Mouse (Mus musculus) cerebellum, adult 2 months (tissue): ENCODE measurements around the gene Dnajc21. TPM values are rescaled to one million over a fixed set of nuclear protein-coding genes. Genes with fewer than 3 reads are reported as not detected.

Experiments
- DNase-seq, 2 experiments: peaks; one replicate each; pipeline ENCODE4 v3.0.0; 2021
- H3K27ac ChIP-seq: fragments of 200-500 bp; 2 replicates; pipeline ENCODE4 v1.5.1; 2012; ENCODE audit warnings: low read length, control low read depth, inconsistent platforms; ENCODE audit not compliant: insufficient read depth
- H3K27me3 ChIP-seq: fragments of 200-500 bp; 2 replicates; pipeline ENCODE4 v1.6.1; 2012; ENCODE audit warnings: inconsistent platforms, mild to moderate bottlenecking, low read length, moderate library complexity; ENCODE audit not compliant: control insufficient read depth, insufficient read depth
- H3K4me1 ChIP-seq: fragments of 200-500 bp; 2 replicates; pipeline ENCODE4 v1.6.1; 2011; ENCODE audit warnings: low read length; ENCODE audit not compliant: control insufficient read depth, insufficient read depth
- H3K4me3 ChIP-seq: fragments of 200-500 bp; replicated peaks from 2 replicates; pipeline ENCODE3; 2011; ENCODE audit warnings: mild to moderate bottlenecking, low read depth, low read length, control low read depth; ENCODE audit not compliant: insufficient read depth
- CTCF ChIP-seq: fragments of 200-500 bp; IDR thresholded peaks from 2 replicates; pipeline ENCODE4 v1.5.1; 2011; ENCODE audit warnings: low read depth, mild to moderate bottlenecking, control low read depth, low read length, moderate library complexity, borderline replicate concordance; ENCODE audit not compliant: insufficient read depth
- POLR2A ChIP-seq: fragments of 200-500 bp; IDR thresholded peaks from 2 replicates; pipeline ENCODE4 v1.6.1; 2011; ENCODE audit warnings: low read length, control low read depth, borderline replicate concordance; ENCODE audit not compliant: insufficient read depth
- WGBS: fragments of 180-500 bp; shearing (Covaris S2); methylation state at CpG from one replicate; pipeline ENCODE4 v1.1.7; 2018; 5-methylcytosine and 5-hydroxymethylcytosine counted together
- polyA plus RNA-seq: library from polyadenylated mRNA; depleted of rRNA; stranded (reverse); fragments of >200 nt; gene quantifications from 2 replicates; pipeline ENCODE4 v1.2.3, GENCODE M21; 2012

The Dnajc21 gene
- polyA plus RNA-seq, 1 experiment, result 19.2 TPM

GRCm38 (mm10) chr15:10490101-10490500 is 19.8 kb upstream of the Dnajc21 start:
- H3K27ac ChIP-seq, result no peak overlapping the region
- no peak overlapping the region for H3K4me3 ChIP-seq
- WGBS, result 64% methylated on average over 5 of the region's 5 CpGs
- no peak for DNase-seq
- TF ChIP-seq CTCF (no peak), POLR2A (no peak)
- H3K27me3 ChIP-seq, result no peaks in the 10 kb centered on the region
- H3K4me1 ChIP-seq, result no peaks in the 10 kb centered on the region; the same call in 1 of the 2 replicates

GRCm38 (mm10) chr15:10487246-10487645 is 16.9 kb upstream of the Dnajc21 start:
- H3K4me1 ChIP-seq, result no peaks in the 10 kb centered on the region; the same call in 1 of the 2 replicates
- no peaks in the 10 kb centered on the region for H3K27me3 ChIP-seq
- DNase-seq, result no peak
- TF ChIP-seq POLR2A (no peak), CTCF (no peak)
- peak overlapping the region; percentile 31 for H3K4me3 ChIP-seq
- WGBS, result 47% methylated on average over 2 of the region's 2 CpGs
- H3K27ac ChIP-seq, result no peak overlapping the region

GRCm38 (mm10) chr15:10486365-10486839 is 16.1 kb upstream of the Dnajc21 start:
- Histone ChIP-seq H3K27me3 (no peaks in the 10 kb centered on the region), H3K4me1 (no peaks in the 10 kb centered on the region; the same call in 1 of the 2 replicates), H3K4me3 (peak overlapping the region; percentile 78), H3K27ac (peak overlapping the region; percentile 38; the same call in 1 of the 2 replicates)
- TF ChIP-seq CTCF (no peak), POLR2A (no peak)
- under 1% methylated on average over 18 of the region's 18 CpGs for WGBS
- DNase-seq, result no peak

GRCm38 (mm10) chr15:10485484-10486364 is 15.4 kb upstream of the Dnajc21 start, which contains the start of the genes Brix1 and Rad1:
Gene Brix1, minus strand, starts transcription at chr15:10485947.
Gene Rad1, plus strand, starts transcription at chr15:10486018.
- Histone ChIP-seq H3K4me1 (no peaks in the 10 kb centered on the region; the same call in 1 of the 2 replicates), H3K27ac (peak within 1 kb of the TSS; percentile 38; the same call in 1 of the 2 replicates), H3K4me3 (peak within 1 kb of the TSS; percentile 78), H3K27me3 (no peaks in the 10 kb centered on the region)
- under 1% methylated on average over 58 of the region's 58 CpGs for WGBS
- peak; percentile 96 for DNase-seq
- TF ChIP-seq POLR2A (peak; percentile 87), CTCF (0 out of 2 replicates have a peak, but pooled peaks have one; percentile 2)

- Histone ChIP-seq H3K4me3 (peak overlapping the region; percentile 85), H3K4me1 (no peaks in the 10 kb centered on the region), H3K27me3 (no peaks in the 10 kb centered on the region), H3K27ac (no peak overlapping the region)
- DNase-seq, result no peak
- TF ChIP-seq CTCF, result no peak
- TF ChIP-seq POLR2A, result no peak
- 7% methylated on average over 3 of the region's 3 CpGs for WGBS
Measured at GRCm38 (mm10) chr15:10470941-10471340, 625 bp upstream of the Dnajc21 start.

DNA sequence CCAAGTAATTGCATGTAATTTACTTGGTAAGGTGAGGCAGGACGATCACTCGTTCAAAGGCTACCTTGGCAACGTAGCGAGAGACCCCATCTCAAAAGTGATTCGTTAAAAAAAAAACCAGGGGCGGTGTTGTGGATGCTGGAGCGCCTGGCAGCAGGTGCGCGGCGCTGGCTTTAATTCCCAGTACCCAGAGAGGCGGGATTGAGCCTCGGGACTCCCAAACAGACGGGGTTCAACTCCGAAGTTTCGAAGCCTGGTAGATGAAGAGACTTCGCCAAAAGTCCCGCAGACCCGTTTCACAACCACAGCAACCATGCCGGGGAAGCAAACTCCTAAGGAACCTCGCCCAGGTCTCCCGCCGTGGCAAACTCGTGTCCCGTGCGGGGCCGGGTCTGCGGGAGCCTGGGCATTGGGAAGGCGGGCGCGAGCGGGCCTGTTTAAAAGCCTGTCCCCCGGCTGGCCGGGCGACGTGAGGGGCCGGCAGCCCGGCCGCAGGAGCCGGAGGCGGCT is 620 bp downstream of the Dnajc21 start:
- Histone ChIP-seq H3K27ac (peak overlapping the region; percentile 15; the same call in 1 of the 2 replicates), H3K4me1 (no peaks in the 10 kb centered on the region), H3K27me3 (no peaks in the 10 kb centered on the region), H3K4me3 (peak overlapping the region; percentile 62)
- DNase-seq, result no peak
- TF ChIP-seq POLR2A (no peak), CTCF (no peak)
- under 1% methylated on average over 40 of the region's 40 CpGs for WGBS

DNA sequence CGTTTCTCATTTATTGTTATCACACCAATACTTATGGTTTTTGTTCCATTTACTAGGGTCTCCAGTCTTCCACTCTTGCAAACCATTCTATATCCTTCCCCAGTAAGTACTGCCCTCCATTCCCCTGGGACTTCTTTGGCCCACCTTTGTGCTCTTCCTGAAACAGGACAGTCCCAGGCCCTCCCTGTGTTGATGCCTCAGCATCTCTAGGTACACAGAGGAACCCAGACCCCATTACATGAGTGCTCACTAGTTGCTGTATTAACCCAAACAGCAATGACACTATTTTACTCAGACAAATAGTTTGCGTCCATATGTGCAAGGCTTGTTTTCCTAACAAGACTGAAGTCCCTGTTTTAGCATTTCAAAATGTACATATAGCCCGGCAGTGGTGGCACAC is 1.6 kb downstream of the Dnajc21 start:
- WGBS, result 86% methylated on average over 3 of the region's 3 CpGs
- TF ChIP-seq CTCF (no peak), POLR2A (no peak)
- Histone ChIP-seq H3K27ac (no peak overlapping the region), H3K27me3 (no peaks in the 10 kb centered on the region), H3K4me1 (no peaks in the 10 kb centered on the region), H3K4me3 (no peak overlapping the region)
- no peak for DNase-seq
